ENCODE assay signal across 23 mouse cellular contexts in the genomic region with DNA sequence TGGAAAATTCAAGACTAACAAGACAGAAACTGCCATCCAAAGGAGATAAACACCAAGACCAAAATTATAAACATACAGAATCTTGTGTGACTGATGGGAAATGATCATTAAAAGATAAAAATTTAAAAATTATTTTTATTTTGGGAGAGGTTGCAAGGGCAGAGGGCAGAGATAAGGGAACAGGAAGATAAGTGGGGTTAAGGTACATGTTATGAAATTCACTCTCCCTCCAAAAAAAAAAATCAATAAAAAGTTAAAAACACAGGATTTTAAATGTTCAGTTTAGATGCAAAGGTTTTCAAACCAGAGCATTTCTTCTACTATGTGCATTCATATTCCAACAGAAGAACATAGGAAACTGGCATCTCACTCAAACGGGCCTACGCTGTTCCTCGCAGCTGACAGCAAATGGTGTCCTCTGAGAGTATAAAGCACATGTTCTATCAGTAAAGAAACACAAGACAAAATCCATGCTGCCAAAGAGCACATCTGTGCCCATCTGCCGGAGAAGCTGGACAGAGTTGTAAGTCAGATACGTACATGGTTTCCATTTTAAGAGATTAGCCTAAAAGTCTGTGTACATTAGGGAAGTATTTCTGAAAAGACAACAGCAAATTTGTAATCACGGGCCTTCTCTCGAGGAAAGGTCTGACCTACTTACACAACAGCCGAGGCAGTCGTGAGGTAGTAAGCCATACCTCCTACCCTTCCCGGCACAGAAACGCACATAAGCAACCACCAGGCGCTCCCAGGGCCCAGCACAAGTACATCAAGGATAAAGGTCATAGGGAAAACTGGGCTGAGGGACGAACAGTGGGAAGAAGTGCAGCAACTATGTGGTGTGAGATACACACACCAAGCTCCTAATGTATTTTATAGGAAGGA.
DNase-seq lines count a peak whose midpoint lies in the region; ATAC-seq and TF ChIP-seq lines count a peak whose summit lies in the region.
"Had no signal": no experiment of that assay in that cellular context is flagged by ENCODE, and none has a peak within 500 bp of the region (broad histone marks: within the 10 kb centered on the region; RNA-seq: fewer than 3 reads in every experiment).

No protein-coding gene starts in this region.

- H3K27me3 ChIP-seq in midbrain, embryonic 11.5 days (ENCODE audit: control insufficient read depth, insufficient read depth, low read length): no peaks in the 10 kb centered on the region
- H3K27me3 ChIP-seq in midbrain, embryonic 13.5 days: no peaks in the 10 kb centered on the region
- H3K27me3 ChIP-seq: embryonic facial prominence, embryonic 13.5 days; forebrain, embryonic 13.5 days; hindbrain, embryonic 13.5 days had no signal

- no peak for TF ChIP-seq CTCF in lung, adult 2 months (IDR thresholded peaks at IDR 0.05; ENCODE audit: insufficient read depth, low read length)

- no peaks in the 10 kb centered on the region for H3K4me1 ChIP-seq in midbrain, embryonic 11.5 days (ENCODE audit: control insufficient read depth, insufficient read depth, low read length)
- H3K4me1 ChIP-seq in midbrain, embryonic 13.5 days (replicated peaks): no peaks in the 10 kb centered on the region
- H3K4me1 ChIP-seq in lung, adult 2 months (ENCODE audit: control insufficient read depth, insufficient read depth, low read length): no peaks in the 10 kb centered on the region
- H3K4me1 ChIP-seq: embryonic facial prominence, embryonic 13.5 days; forebrain, embryonic 13.5 days; heart, embryonic 10.5 days; hindbrain, embryonic 13.5 days had no signal

- 92% methylated on average over 13 of the region's 13 CpGs for WGBS in midbrain, embryonic 11.5 days
- 90% methylated on average over 13 of the region's 13 CpGs for WGBS in midbrain, embryonic 13.5 days
- WGBS in lung, adult 2 months: 84% methylated on average over 13 of the region's 13 CpGs

- H3K9me3 ChIP-seq in midbrain, embryonic 11.5 days (ENCODE audit: control insufficient read depth, low read length): no peaks in the 10 kb centered on the region
- no peaks in the 10 kb centered on the region for H3K9me3 ChIP-seq in midbrain, embryonic 13.5 days
- H3K9me3 ChIP-seq: embryonic facial prominence, embryonic 13.5 days; forebrain, embryonic 13.5 days; G1E; heart, embryonic 10.5 days; hindbrain, embryonic 13.5 days had no signal

- TF ChIP-seq POLR2A in lung, adult 2 months (IDR thresholded peaks at IDR 0.05; ENCODE audit: borderline replicate concordance, extremely low read depth, low read depth, low read length): no peak

- H3K36me3 ChIP-seq in midbrain, embryonic 11.5 days (ENCODE audit: control insufficient read depth, insufficient read depth, low read length): no peaks in the 10 kb centered on the region; the same call in 1 of the 2 replicates
- peaks cover 17% of the 10 kb centered on the region for H3K36me3 ChIP-seq in midbrain, embryonic 13.5 days

- no peak overlapping the region for H3K4me2 ChIP-seq in midbrain, embryonic 11.5 days
- no peak overlapping the region for H3K4me2 ChIP-seq in midbrain, embryonic 13.5 days (replicated peaks)
- H3K4me2 ChIP-seq: embryonic facial prominence, embryonic 13.5 days; forebrain, embryonic 13.5 days; hindbrain, embryonic 13.5 days had no signal

- peak; percentile 76 for ATAC-seq in frontal cortex, adult (ENCODE audit: low TSS enrichment)
- no peak for ATAC-seq in midbrain, embryonic 11.5 days (ENCODE audit: low FRiP score)
- ATAC-seq in midbrain, embryonic 13.5 days: no peak
- ATAC-seq: CD4-positive, CD25-positive, alpha-beta regulatory T cell, adult 4 months; forebrain, embryonic 13.5 days; forebrain, postnatal 0 days had no signal

- no peak overlapping the region for H3K4me3 ChIP-seq in midbrain, embryonic 11.5 days (ENCODE audit: low read depth, low read length)
- H3K4me3 ChIP-seq in midbrain, embryonic 13.5 days (replicated peaks): no peak overlapping the region
- no peak overlapping the region for H3K4me3 ChIP-seq in lung, adult 2 months (replicated peaks; ENCODE audit: extremely low read depth, low read depth, low read length)
- H3K4me3 ChIP-seq: embryonic facial prominence, embryonic 13.5 days; forebrain, embryonic 13.5 days; heart, embryonic 10.5 days; hindbrain, embryonic 13.5 days had no signal

- DNase-seq in frontal cortex, postnatal 14 days (ENCODE audit: low spot score in 2 of 2): no peak
- DNase-seq in layer of hippocampus, adult 9-11 months: peak; percentile 61
- DNase-seq in layer of hippocampus, adult 9-10 months (ENCODE audit: low spot score): no peak
- DNase-seq in midbrain, embryonic 11.5 days (ENCODE audit: low spot score, missing footprints): peak; percentile 64
- no peak for DNase-seq in lung, adult 2 months
- no peak for DNase-seq in cerebellum, adult 8-10 months
- DNase-seq: adrenal gland, postnatal 10 days; B cell, adult 2 months; cerebellum, adult 11-12 months; cerebellum, adult 9-11 months; cerebellum, postnatal 36 days; forebrain, postnatal 0 days; gastrocnemius, postnatal 36 days; heart, adult 18-20 months; heart, postnatal 10 days had no signal

- no peak overlapping the region for H3K27ac ChIP-seq in midbrain, embryonic 11.5 days (ENCODE audit: low read depth, low read length)
- H3K27ac ChIP-seq in midbrain, embryonic 13.5 days: no peak overlapping the region
- H3K27ac ChIP-seq: embryonic facial prominence, embryonic 13.5 days; forebrain, embryonic 13.5 days; heart, embryonic 10.5 days; hindbrain, embryonic 13.5 days had no signal

- no peak overlapping the region for H3K9ac ChIP-seq in midbrain, embryonic 11.5 days (ENCODE audit: low read length)
- H3K9ac ChIP-seq in midbrain, embryonic 13.5 days (replicated peaks): no peak overlapping the region
- H3K9ac ChIP-seq: embryonic facial prominence, embryonic 13.5 days; forebrain, embryonic 13.5 days; forebrain, postnatal 0 days; hindbrain, embryonic 13.5 days had no signal

Comparison
In these comparisons a context has a peak if more than half of its experiments do, and no peak if none do; other contexts are left out.
1. DNase-seq: peak in layer of hippocampus, adult 9-11 months (single experiment) and midbrain, embryonic 11.5 days (single experiment); none in frontal cortex, postnatal 14 days (0 of 2), layer of hippocampus, adult 9-10 months (single experiment), lung, adult 2 months (single experiment) and cerebellum, adult 8-10 months (single experiment).